8 mouse cellular contexts compared by ENCODE assay signal in genomic region chr8:126602641-126603040, GRCm38 (mm10). TPM values are rescaled to one million over a fixed set of nuclear protein-coding genes. Genes with fewer than 3 reads are reported as not detected.
DNase-seq lines count a peak whose midpoint lies in the region; ATAC-seq lines count a peak whose summit lies in the region.

No protein-coding gene starts in this region.

- no peak for ATAC-seq in heart, embryonic 11.5 days (replicated peaks; ENCODE audit: insufficient number of reproducible peaks, low FRiP score, low TSS enrichment)
- no peak for ATAC-seq in midbrain, embryonic 15.5 days (replicated peaks)
- ATAC-seq in granulocyte monocyte progenitor cell, adult 5-6 weeks (replicated peaks; ENCODE audit: poor library complexity, severe bottlenecking), result peak; percentile 29
- no peak for ATAC-seq in neural tube, embryonic 14.5 days (ENCODE audit: low read depth)

- H3K36me3 ChIP-seq in heart, embryonic 11.5 days (ENCODE audit: control insufficient read depth, insufficient read depth, low read length), result no peaks in the 10 kb centered on the region
- H3K36me3 ChIP-seq in midbrain, embryonic 10.5 days, result no peaks in the 10 kb centered on the region
- H3K36me3 ChIP-seq in midbrain, embryonic 15.5 days (replicated peaks), result no peaks in the 10 kb centered on the region
- no peaks in the 10 kb centered on the region for H3K36me3 ChIP-seq in neural tube, embryonic 14.5 days (ENCODE audit: control insufficient read depth, insufficient read depth, low read length)

- H3K4me1 ChIP-seq in heart, embryonic 11.5 days (ENCODE audit: control insufficient read depth, insufficient read depth, low read length), result peaks cover 35% of the 10 kb centered on the region
- peaks cover 37% of the 10 kb centered on the region for H3K4me1 ChIP-seq in midbrain, embryonic 10.5 days
- H3K4me1 ChIP-seq in midbrain, embryonic 15.5 days, result peaks cover 36% of the 10 kb centered on the region
- H3K4me1 ChIP-seq in neural tube, embryonic 14.5 days (ENCODE audit: control insufficient read depth, insufficient read depth, low read length), result peaks cover 16% of the 10 kb centered on the region

- H3K27me3 ChIP-seq in heart, embryonic 11.5 days (ENCODE audit: control insufficient read depth, insufficient read depth, low read length), result no peaks in the 10 kb centered on the region
- no peaks in the 10 kb centered on the region for H3K27me3 ChIP-seq in midbrain, embryonic 10.5 days (ENCODE audit: low read depth, poor library complexity, severe bottlenecking)
- H3K27me3 ChIP-seq in midbrain, embryonic 15.5 days (replicated peaks), result no peaks in the 10 kb centered on the region
- no peaks in the 10 kb centered on the region for H3K27me3 ChIP-seq in neural tube, embryonic 14.5 days (ENCODE audit: control insufficient read depth, insufficient read depth, low read length)

- H3K9ac ChIP-seq in heart, embryonic 11.5 days (ENCODE audit: low read depth, low read length), result no peak overlapping the region
- no peak overlapping the region for H3K9ac ChIP-seq in midbrain, embryonic 15.5 days
- no peak overlapping the region for H3K9ac ChIP-seq in neural tube, embryonic 14.5 days (replicated peaks; ENCODE audit: low read depth, low read length)

- no peaks in the 10 kb centered on the region for H3K9me3 ChIP-seq in heart, embryonic 11.5 days (replicated peaks; ENCODE audit: control insufficient read depth, low read length)
- no peaks in the 10 kb centered on the region for H3K9me3 ChIP-seq in midbrain, embryonic 10.5 days (replicated peaks)
- H3K9me3 ChIP-seq in midbrain, embryonic 15.5 days, result no peaks in the 10 kb centered on the region
- H3K9me3 ChIP-seq in neural tube, embryonic 14.5 days (ENCODE audit: control insufficient read depth, low read length), result no peaks in the 10 kb centered on the region

- WGBS in heart, embryonic 11.5 days (ENCODE audit: insufficient replicate concordance), result 69% methylated on average over 8 of the region's 8 CpGs
- 61% methylated on average over 8 of the region's 8 CpGs for WGBS in midbrain, embryonic 10.5 days
- 44% methylated on average over 8 of the region's 8 CpGs for WGBS in midbrain, embryonic 15.5 days
- WGBS in neural tube, embryonic 14.5 days, result 30% methylated on average over 8 of the region's 8 CpGs

- H3K27ac ChIP-seq in heart, embryonic 11.5 days (ENCODE audit: low read depth, low read length), result peak overlapping the region; percentile 85
- H3K27ac ChIP-seq in midbrain, embryonic 10.5 days (replicated peaks), result peak overlapping the region; percentile 63; the same call in 1 of the 2 replicates
- no peak overlapping the region for H3K27ac ChIP-seq in midbrain, embryonic 15.5 days
- peak overlapping the region; percentile 55; the same call in 1 of the 2 replicates for H3K27ac ChIP-seq in neural tube, embryonic 14.5 days (ENCODE audit: low read depth, low read length)

- no peak overlapping the region for H3K4me2 ChIP-seq in heart, embryonic 11.5 days
- no peak overlapping the region for H3K4me2 ChIP-seq in midbrain, embryonic 15.5 days
- no peak overlapping the region for H3K4me2 ChIP-seq in neural tube, embryonic 14.5 days (ENCODE audit: low read depth, low read length)

- no peak for DNase-seq in heart, adult 18-20 months
- DNase-seq in midbrain, embryonic 10.5 days (ENCODE audit: low spot score), result no peak
- no peak for DNase-seq in cerebellum, adult 8-10 months
- no peak for DNase-seq in gastrocnemius, postnatal 10 days

- H3K4me3 ChIP-seq in heart, embryonic 11.5 days (ENCODE audit: low read depth, low read length), result no peak overlapping the region
- H3K4me3 ChIP-seq in midbrain, embryonic 10.5 days, result no peak overlapping the region
- H3K4me3 ChIP-seq in midbrain, embryonic 15.5 days, result no peak overlapping the region
- no peak overlapping the region for H3K4me3 ChIP-seq in neural tube, embryonic 14.5 days (ENCODE audit: low read depth, low read length)

RNA-seq across cellular contexts. Expression of gene Irf2bp2, which starts 8.9 kb away (rescaled TPM):
- 5.9 and 6.5 TPM in 2 replicates for polyA plus RNA-seq in heart, embryonic 11.5 days (2014; fragmentation: Nextera tagmentation; extraction: Ambion mirVana)
- total RNA-seq in heart, adult 18-20 months (2021), result 100 to 1,000 TPM; 101 to 128 TPM
- polyA plus RNA-seq in midbrain, embryonic 10.5 days (2016; fragmentation: Nextera tagmentation; extraction: Ambion mirVana), result 3.8 and 4.0 TPM in 2 replicates
- 9.7 and 10.0 TPM in 2 replicates for polyA plus RNA-seq in midbrain, embryonic 15.5 days (2015; fragmentation: Nextera tagmentation; extraction: Ambion mirVana)
- 112 and 113 TPM in 2 replicates for total RNA-seq in granulocyte monocyte progenitor cell, adult 5-6 weeks (2014; fragmentation: Nextera tagmentation)
- total RNA-seq in granulocyte monocyte progenitor cell, adult 5-6 weeks (2017), result 97.9 and 112 TPM in 2 replicates
- polyA plus RNA-seq in neural tube, embryonic 14.5 days (2014; fragmentation: Nextera tagmentation; extraction: Ambion mirVana), result 8.5 and 8.8 TPM in 2 replicates
- 10 to 100 TPM; 53.3 to 55.5 TPM for total RNA-seq in gastrocnemius, postnatal 10 days (2021)
